Mouse (Mus musculus): ENCODE measurements around the gene Ece2. TPM values are rescaled to one million over a fixed set of nuclear protein-coding genes. Genes with fewer than 3 reads are reported as not detected.

Ece2 gene
- total and polyA plus RNA-seq, 3 experiments, result 0.16 TPM; not detected in 2

DNA sequence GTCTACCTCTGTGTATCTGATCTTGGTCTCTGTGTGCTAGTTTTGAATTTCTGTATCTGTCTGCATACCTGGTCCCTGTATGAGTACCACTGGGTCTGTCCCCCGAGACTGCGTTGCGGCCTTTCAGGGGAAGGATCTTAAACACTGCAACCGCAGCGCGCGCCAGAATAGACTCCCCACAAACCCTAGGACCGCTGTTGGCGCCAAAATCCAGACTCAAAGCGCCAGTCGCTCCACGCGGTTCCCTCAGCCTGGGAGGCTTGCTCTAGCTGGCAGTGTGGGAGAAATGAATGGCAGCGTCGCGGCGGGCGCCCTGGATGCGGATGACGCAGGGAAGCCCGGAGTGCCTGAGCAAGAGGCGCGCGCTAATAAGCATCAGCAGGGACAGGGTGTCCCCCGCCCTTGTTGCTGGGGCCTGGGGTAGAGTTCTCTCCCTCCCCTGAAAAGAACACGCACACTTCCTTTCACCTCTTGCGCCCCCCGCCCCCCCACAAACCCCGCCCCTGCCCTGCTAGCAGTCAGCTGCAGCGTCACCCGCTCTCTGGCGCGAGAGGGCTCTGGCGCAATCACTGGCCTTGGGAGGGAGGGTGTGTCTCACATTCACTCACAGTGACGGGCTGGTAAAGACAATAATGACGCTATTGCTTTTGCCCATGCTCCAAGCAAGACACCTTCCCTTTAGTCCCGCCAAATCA is 7.5 kb upstream of the Ece2 start:
- Histone ChIP-seq H3K9me3 (replicated peaks) (no peaks in the 10 kb centered on the region), H3K4me1 (ENCODE audit: insufficient read depth, low read depth, low read length) (peaks cover 32% of the 10 kb centered on the region), H3K36me3 (replicated peaks) (peaks cover 23% of the 10 kb centered on the region), H3K4me3 (ENCODE audit: low read depth, low read length) (peak overlapping the region; percentile 76), H3K27me3 (ENCODE audit: insufficient read depth, low read length) (peaks cover 57% of the 10 kb centered on the region)
- peak; percentile 54 for DNase-seq (ENCODE audit: low spot score)
- ATAC-seq (ENCODE audit: extremely low read depth, insufficient number of reproducible peaks, low FRiP score, poor library complexity, severe bottlenecking), result peak; percentile 38; the same call in 1 of the 2 replicates
- TF ChIP-seq TAL1 (conservative IDR thresholded peaks at IDR 0.05; ENCODE audit: low read depth, low read length) (no peak), POLR2AphosphoS5 (IDR thresholded peaks at IDR 0.05; ENCODE audit: insufficient replicate concordance, low read depth, low read length) (no peak), GATA1 (IDR thresholded peaks at IDR 0.05; ENCODE audit: borderline replicate concordance, low read length) (no peak), CTCF (IDR thresholded peaks at IDR 0.05; ENCODE audit: low read depth, low read length) (no peak), GATA2 (IDR thresholded peaks at IDR 0.05; ENCODE audit: borderline replicate concordance, low read depth, low read length) (no peak)

DNA sequence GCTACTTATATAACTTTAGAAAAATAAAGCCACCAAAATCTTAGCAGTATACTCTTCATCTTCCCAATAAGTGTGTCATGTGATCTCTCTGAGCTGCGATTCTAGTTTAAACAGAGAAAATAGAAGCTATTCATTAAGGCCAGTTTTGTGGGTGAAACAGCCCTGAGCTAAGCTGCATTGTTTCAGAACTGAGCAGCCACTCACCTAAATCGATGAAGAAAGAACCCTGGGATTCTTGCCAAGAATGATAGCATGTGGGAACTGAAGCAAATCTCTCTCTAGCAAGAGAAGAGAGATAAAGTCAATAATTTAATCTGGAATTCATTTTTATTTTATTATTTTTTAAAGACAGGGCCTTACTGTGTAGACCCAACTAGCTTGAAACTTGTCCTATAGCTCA is 6.4 kb upstream of the Ece2 start:
- Histone ChIP-seq H3K4me1 (ENCODE audit: insufficient read depth, low read depth, low read length) (peaks cover 32% of the 10 kb centered on the region), H3K36me3 (replicated peaks) (peaks cover 14% of the 10 kb centered on the region), H3K9me3 (replicated peaks) (no peaks in the 10 kb centered on the region), H3K4me3 (ENCODE audit: low read depth, low read length) (no peak overlapping the region), H3K27me3 (ENCODE audit: insufficient read depth, low read length) (peaks cover 57% of the 10 kb centered on the region)
- DNase-seq (ENCODE audit: low spot score) (no peak), ATAC-seq (ENCODE audit: extremely low read depth, insufficient number of reproducible peaks, low FRiP score, poor library complexity, severe bottlenecking) (no peak)
- TF ChIP-seq GATA1 (IDR thresholded peaks at IDR 0.05; ENCODE audit: borderline replicate concordance, low read length) (no peak), POLR2AphosphoS5 (IDR thresholded peaks at IDR 0.05; ENCODE audit: insufficient replicate concordance, low read depth, low read length) (no peak), CTCF (IDR thresholded peaks at IDR 0.05; ENCODE audit: low read depth, low read length) (no peak), TAL1 (conservative IDR thresholded peaks at IDR 0.05; ENCODE audit: low read depth, low read length) (no peak), GATA2 (IDR thresholded peaks at IDR 0.05; ENCODE audit: borderline replicate concordance, low read depth, low read length) (no peak)

DNA sequence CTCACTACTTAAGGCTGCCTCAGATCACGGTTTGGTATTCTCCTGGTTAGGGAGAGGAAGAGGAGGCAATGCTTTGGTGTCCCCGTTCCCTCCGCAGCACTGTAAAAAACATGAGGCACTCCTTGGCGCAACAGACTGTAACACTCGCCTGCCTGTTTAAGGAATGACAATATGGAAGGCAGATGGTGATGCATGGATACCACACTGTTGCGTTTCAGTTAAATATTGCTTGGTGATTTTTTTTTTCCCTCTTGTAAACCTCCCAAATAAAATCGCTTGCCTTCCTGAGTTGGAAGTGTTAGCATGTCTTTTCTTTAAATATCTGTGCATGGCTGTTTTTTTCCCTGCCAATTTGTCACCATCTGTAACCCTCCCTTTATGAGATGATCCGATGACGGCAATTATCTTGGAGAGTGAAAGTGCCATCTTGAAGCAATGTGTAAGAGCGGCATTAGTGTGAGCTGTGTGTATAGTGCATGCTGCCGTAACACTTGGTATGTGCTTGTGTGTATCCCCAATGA is 697 bp upstream of the Ece2 start:
- peaks cover 3% of the 10 kb centered on the region; the same call in 1 of the 2 replicates for H3K4me1 ChIP-seq (ENCODE audit: insufficient read depth, low read depth, low read length)
- DNase-seq (ENCODE audit: low spot score) (no peak), ATAC-seq (ENCODE audit: extremely low read depth, insufficient number of reproducible peaks, low FRiP score, poor library complexity, severe bottlenecking) (no peak)
- H3K4me3 ChIP-seq (ENCODE audit: low read depth, low read length), result no peak overlapping the region
- H3K9me3 ChIP-seq (replicated peaks), result peaks cover 4% of the 10 kb centered on the region; the same call in 1 of the 2 replicates
- TF ChIP-seq GATA2 (IDR thresholded peaks at IDR 0.05; ENCODE audit: borderline replicate concordance, low read depth, low read length) (no peak), POLR2AphosphoS5 (IDR thresholded peaks at IDR 0.05; ENCODE audit: insufficient replicate concordance, low read depth, low read length) (no peak), TAL1 (conservative IDR thresholded peaks at IDR 0.05; ENCODE audit: low read depth, low read length) (no peak), CTCF (IDR thresholded peaks at IDR 0.05; ENCODE audit: low read depth, low read length) (no peak), GATA1 (IDR thresholded peaks at IDR 0.05; ENCODE audit: borderline replicate concordance, low read length) (no peak)
- H3K27me3 ChIP-seq (ENCODE audit: insufficient read depth, low read length), result peaks cover 57% of the 10 kb centered on the region
- no peaks in the 10 kb centered on the region for H3K36me3 ChIP-seq (replicated peaks)

DNA sequence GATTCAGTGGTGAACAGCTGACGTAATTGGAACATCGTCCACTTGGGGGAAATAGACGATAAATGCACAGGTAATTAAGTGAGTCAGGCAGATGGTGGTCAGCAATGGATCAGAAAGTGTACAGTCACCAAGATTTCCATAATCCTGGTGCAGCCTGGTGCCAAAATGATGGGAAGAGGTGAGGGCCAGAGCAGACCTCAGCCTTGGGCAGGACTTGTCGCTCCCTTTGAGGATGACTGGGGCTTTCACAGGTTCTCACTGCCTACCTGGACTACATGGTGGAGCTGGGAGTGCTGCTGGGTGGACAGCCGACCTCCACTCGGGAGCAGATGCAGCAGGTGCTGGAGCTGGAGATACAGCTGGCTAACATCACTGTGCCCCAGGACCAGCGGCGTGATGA is 7.8 kb downstream of the Ece2 start:
- TF ChIP-seq TAL1 (conservative IDR thresholded peaks at IDR 0.05; ENCODE audit: low read depth, low read length), result no peak
- TF ChIP-seq POLR2AphosphoS5 (IDR thresholded peaks at IDR 0.05; ENCODE audit: insufficient replicate concordance, low read depth, low read length), result no peak
- TF ChIP-seq GATA1 (IDR thresholded peaks at IDR 0.05; ENCODE audit: borderline replicate concordance, low read length), result no peak
- no peak for TF ChIP-seq GATA2 (IDR thresholded peaks at IDR 0.05; ENCODE audit: borderline replicate concordance, low read depth, low read length)
- no peak for TF ChIP-seq CTCF (IDR thresholded peaks at IDR 0.05; ENCODE audit: low read depth, low read length)
- no peak overlapping the region for H3K4me3 ChIP-seq (ENCODE audit: low read depth, low read length)
- ATAC-seq (ENCODE audit: extremely low read depth, insufficient number of reproducible peaks, low FRiP score, poor library complexity, severe bottlenecking), result no peak
- no peaks in the 10 kb centered on the region for H3K36me3 ChIP-seq (replicated peaks)
- peaks cover 5% of the 10 kb centered on the region for H3K4me1 ChIP-seq (ENCODE audit: insufficient read depth, low read depth, low read length)
- peaks cover 53% of the 10 kb centered on the region for H3K27me3 ChIP-seq (ENCODE audit: insufficient read depth, low read length)
- H3K9me3 ChIP-seq (replicated peaks), result no peaks in the 10 kb centered on the region
- DNase-seq (ENCODE audit: low spot score), result no peak

DNA sequence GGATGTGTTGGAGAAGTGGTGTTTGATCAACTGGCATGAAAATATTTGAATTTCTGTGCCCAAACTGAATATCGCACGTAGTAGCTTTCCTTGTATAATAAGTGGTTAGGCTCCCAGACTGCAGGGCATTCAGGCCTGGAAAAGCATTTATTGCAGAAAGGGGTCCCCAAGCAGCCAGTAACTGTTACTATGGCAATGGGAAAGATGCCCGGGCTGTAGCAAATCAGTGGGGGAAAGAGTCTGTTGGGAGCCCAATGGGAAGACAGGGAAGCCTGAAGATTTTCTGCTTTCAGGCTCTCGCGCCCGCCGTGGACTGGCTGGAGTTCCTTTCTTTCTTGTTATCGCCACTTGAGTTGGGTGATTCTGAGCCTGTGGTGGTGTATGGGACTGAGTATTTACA is 8.7 kb downstream of the Ece2 start:
- H3K36me3 ChIP-seq (replicated peaks), result no peaks in the 10 kb centered on the region
- no peaks in the 10 kb centered on the region for H3K9me3 ChIP-seq (replicated peaks)
- H3K4me1 ChIP-seq (ENCODE audit: insufficient read depth, low read depth, low read length), result peaks cover 7% of the 10 kb centered on the region
- ATAC-seq (ENCODE audit: extremely low read depth, insufficient number of reproducible peaks, low FRiP score, poor library complexity, severe bottlenecking) (no peak), DNase-seq (ENCODE audit: low spot score) (no peak)
- H3K27me3 ChIP-seq (ENCODE audit: insufficient read depth, low read length), result peaks cover 50% of the 10 kb centered on the region
- H3K4me3 ChIP-seq (ENCODE audit: low read depth, low read length), result no peak overlapping the region
- no peak for TF ChIP-seq POLR2AphosphoS5 (IDR thresholded peaks at IDR 0.05; ENCODE audit: insufficient replicate concordance, low read depth, low read length)
- no peak for TF ChIP-seq TAL1 (conservative IDR thresholded peaks at IDR 0.05; ENCODE audit: low read depth, low read length)
- no peak for TF ChIP-seq GATA1 (IDR thresholded peaks at IDR 0.05; ENCODE audit: borderline replicate concordance, low read length)
- TF ChIP-seq CTCF (IDR thresholded peaks at IDR 0.05; ENCODE audit: low read depth, low read length), result no peak
- TF ChIP-seq GATA2 (IDR thresholded peaks at IDR 0.05; ENCODE audit: borderline replicate concordance, low read depth, low read length), result no peak

DNA sequence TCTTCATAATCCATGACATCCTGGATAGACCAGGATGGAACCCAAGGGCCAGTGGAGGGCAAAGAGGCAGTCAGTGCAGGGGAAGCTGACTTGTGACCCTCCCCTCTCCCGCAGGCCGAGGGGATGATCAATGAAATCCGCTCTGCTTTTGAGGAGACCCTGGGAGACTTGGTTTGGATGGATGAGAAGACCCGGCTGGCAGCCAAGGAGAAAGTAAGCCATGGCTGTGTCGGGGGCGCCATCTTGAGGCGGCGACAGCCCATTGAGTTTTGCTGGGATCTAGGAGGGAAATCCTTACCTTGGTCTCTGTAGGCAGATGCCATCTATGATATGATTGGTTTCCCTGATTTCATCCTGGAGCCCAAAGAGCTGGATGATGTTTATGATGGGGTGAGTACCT is 12.5 kb downstream of the Ece2 start:
- no peak; the same call in 1 of the 2 replicates for ATAC-seq (ENCODE audit: extremely low read depth, insufficient number of reproducible peaks, low FRiP score, poor library complexity, severe bottlenecking)
- H3K4me3 ChIP-seq (ENCODE audit: low read depth, low read length), result no peak overlapping the region
- peak; percentile 51 for DNase-seq (ENCODE audit: low spot score)
- TF ChIP-seq GATA2 (IDR thresholded peaks at IDR 0.05; ENCODE audit: borderline replicate concordance, low read depth, low read length) (no peak), POLR2AphosphoS5 (IDR thresholded peaks at IDR 0.05; ENCODE audit: insufficient replicate concordance, low read depth, low read length) (no peak), CTCF (IDR thresholded peaks at IDR 0.05; ENCODE audit: low read depth, low read length) (no peak), TAL1 (conservative IDR thresholded peaks at IDR 0.05; ENCODE audit: low read depth, low read length) (no peak), GATA1 (IDR thresholded peaks at IDR 0.05; ENCODE audit: borderline replicate concordance, low read length) (no peak)
- H3K36me3 ChIP-seq (replicated peaks), result no peaks in the 10 kb centered on the region
- H3K27me3 ChIP-seq (ENCODE audit: insufficient read depth, low read length), result peaks cover 32% of the 10 kb centered on the region
- no peaks in the 10 kb centered on the region for H3K9me3 ChIP-seq (replicated peaks)
- H3K4me1 ChIP-seq (ENCODE audit: insufficient read depth, low read depth, low read length), result peaks cover 35% of the 10 kb centered on the region

Data from G1E (cell line).